Mouse (Mus musculus) midbrain, embryonic 12.5 days (tissue): ENCODE data around the gene Hoxb5. TPM values are rescaled to one million over a fixed set of nuclear protein-coding genes. Genes with fewer than 3 reads are reported as not detected.
A peak's percentile ranks its signal among the peaks of the same experiment; 100 is the strongest.

ENCODE experiments used
- ATAC-seq: fragments of 200-750 bp; cut with Nextera tagmentation; 2 replicates; pipeline ENCODE4 v1.8.0; 2017; ENCODE audit warnings: low read depth, moderate TSS enrichment, moderate library complexity; ENCODE audit not compliant: low FRiP score
- H3K27ac ChIP-seq: fragments of 300-500 bp; sonication (generic); replicated peaks from 2 replicates; pipeline ENCODE4 v1.5.1; 2016; ENCODE audit warnings: mild to moderate bottlenecking
- H3K27me3 ChIP-seq: fragments of 300-500 bp; sonication (generic); 2 replicates; pipeline ENCODE4 v1.6.1; 2016; ENCODE audit warnings: mild to moderate bottlenecking
- H3K36me3 ChIP-seq: fragments of 300-500 bp; sonication (generic); 2 replicates; pipeline ENCODE4 v1.6.1; 2016
- H3K4me1 ChIP-seq: fragments of 300-500 bp; sonication (generic); 2 replicates; pipeline ENCODE4 v1.6.1; 2016
- H3K4me2 ChIP-seq: fragments of 300-500 bp; sonication (generic); replicated peaks from 2 replicates; pipeline ENCODE4 v1.6.1; 2016; ENCODE audit warnings: mild to moderate bottlenecking, moderate library complexity
- H3K4me3 ChIP-seq: fragments of 300-500 bp; sonication (generic); 2 replicates; pipeline ENCODE4 v1.5.1; 2016; ENCODE audit warnings: mild to moderate bottlenecking
- H3K9ac ChIP-seq: fragments of 300-500 bp; sonication (generic); replicated peaks from 2 replicates; pipeline ENCODE4 v1.6.1; 2016; ENCODE audit warnings: mild to moderate bottlenecking, moderate library complexity
- H3K9me3 ChIP-seq: fragments of 300-500 bp; sonication (generic); 2 replicates; pipeline ENCODE4 v1.6.1; 2016; ENCODE audit warnings: mild to moderate bottlenecking
- WGBS: fragments of 180-500 bp; shearing (Covaris S2); methylation state at CpG from one replicate; pipeline ENCODE4 v1.1.7; 2016; 5-methylcytosine and 5-hydroxymethylcytosine counted together
- polyA plus RNA-seq: library from polyadenylated mRNA; unstranded; fragments of >200 nt; fragmentation: Nextera tagmentation; extraction: Ambion mirVana; gene quantifications from 2 replicates; pipeline ENCODE4 v1.2.1, GENCODE M21; 2016

Gene Hoxb5
- polyA plus RNA-seq, 1 experiment from 2014 or later = not detected

DNA sequence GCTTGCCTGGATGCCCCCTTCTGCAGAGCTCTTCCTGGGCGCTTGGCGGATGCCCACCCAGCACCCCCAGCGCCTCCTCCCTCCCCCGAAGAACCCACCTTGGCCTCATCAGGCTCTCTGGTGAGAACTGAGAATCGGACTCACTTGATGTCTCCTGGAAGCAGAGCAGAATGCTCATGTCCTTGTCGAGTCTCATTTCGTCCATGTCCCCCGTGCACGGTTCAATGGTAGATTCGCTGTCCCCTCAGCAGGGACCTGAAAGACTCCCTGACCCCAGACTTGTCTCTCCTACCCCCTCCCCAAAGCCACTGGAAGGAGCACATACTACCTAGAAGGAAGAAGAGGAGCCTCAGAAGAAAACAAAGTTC lies 2.1 kb upstream of the Hoxb5 start:
- H3K36me3 ChIP-seq = no peaks in the 10 kb centered on the region
- H3K9me3 ChIP-seq = no peaks in the 10 kb centered on the region
- H3K9ac ChIP-seq = no peak overlapping the region
- no peak overlapping the region for H3K27ac ChIP-seq
- WGBS = 2% methylated on average over 10 of the region's 10 CpGs
- no peak overlapping the region for H3K4me3 ChIP-seq
- peaks cover 12% of the 10 kb centered on the region; the same call in 1 of the 2 replicates for H3K4me1 ChIP-seq
- no peak for ATAC-seq
- no peak overlapping the region for H3K4me2 ChIP-seq
- H3K27me3 ChIP-seq = peaks cover 100% of the 10 kb centered on the region

DNA sequence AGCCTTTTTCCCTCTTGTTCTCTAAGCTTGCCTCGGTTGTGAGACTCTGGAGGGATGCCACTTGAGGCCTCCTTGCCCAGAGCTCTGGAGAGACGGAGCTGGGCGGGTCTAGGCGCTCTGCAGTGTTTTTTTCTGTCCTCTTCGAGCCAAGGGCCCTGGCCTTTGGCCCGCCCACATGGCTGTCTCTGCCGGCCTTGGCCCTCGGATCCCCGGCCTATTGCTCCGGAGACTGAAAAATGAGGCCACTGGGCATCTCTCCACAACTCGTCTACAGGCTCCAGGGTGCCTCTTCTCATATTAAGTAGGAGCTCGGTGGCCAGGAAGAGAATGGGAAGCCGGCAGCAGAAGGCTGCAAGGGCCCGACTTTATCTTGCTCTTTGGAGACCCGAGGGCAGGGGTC lies 1.3 kb upstream of the Hoxb5 start:
- H3K4me1 ChIP-seq = peaks cover 12% of the 10 kb centered on the region; the same call in 1 of the 2 replicates
- no peak overlapping the region for H3K4me2 ChIP-seq
- H3K4me3 ChIP-seq = no peak overlapping the region
- no peak for ATAC-seq
- no peak overlapping the region for H3K27ac ChIP-seq
- WGBS = 1% methylated on average over 15 of the region's 15 CpGs
- H3K9ac ChIP-seq = no peak overlapping the region
- H3K27me3 ChIP-seq = peaks cover 100% of the 10 kb centered on the region
- no peaks in the 10 kb centered on the region for H3K36me3 ChIP-seq
- H3K9me3 ChIP-seq = no peaks in the 10 kb centered on the region

DNA sequence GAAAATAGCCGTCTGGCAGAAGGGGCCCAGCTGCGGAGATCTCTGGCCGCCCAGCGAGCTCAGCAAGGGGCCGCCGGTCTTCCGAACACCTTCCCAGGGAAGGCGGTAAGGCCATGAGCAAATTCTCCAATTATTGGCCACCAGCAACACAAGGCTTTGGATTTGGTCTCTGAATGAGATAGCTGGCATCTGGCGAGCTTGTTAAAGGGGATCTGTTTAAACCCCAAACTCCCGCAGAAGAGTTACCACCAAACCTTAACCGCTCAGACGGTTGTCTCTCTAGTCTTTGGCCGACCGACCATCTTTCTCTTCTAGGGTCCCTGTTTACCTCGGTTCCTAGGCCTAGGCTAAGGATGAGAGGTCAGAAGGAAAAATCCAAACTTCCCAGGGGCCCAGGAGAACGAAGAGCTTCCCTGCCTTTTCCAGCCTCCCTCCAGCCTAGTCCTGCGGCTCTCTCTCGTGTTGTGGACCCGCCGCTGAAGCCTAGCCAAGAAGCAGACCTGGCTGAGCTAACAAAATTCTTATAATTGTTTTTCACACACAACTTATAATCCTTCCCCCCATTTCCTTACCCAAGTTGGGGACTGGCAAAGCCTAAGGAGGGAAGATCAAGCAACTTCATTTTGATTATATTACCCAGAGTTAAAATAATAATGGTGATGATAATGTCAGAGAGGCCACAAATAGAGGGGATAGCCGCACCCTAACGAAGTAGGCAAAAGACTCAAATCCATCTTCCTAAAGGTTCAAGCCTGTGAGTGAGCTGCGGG lies 570 bp upstream of the Hoxb5 start:
- Histone ChIP-seq H3K4me2 (0 out of 2 replicates have a peak overlapping the region, but pooled peaks have one; percentile 7), H3K36me3 (no peaks in the 10 kb centered on the region), H3K27ac (no peak overlapping the region), H3K4me3 (no peak overlapping the region), H3K9ac (no peak overlapping the region), H3K4me1 (peaks cover 12% of the 10 kb centered on the region; the same call in 1 of the 2 replicates), H3K9me3 (no peaks in the 10 kb centered on the region), H3K27me3 (peaks cover 100% of the 10 kb centered on the region)
- WGBS = 3% methylated on average over 23 of the region's 23 CpGs
- no peak for ATAC-seq

DNA sequence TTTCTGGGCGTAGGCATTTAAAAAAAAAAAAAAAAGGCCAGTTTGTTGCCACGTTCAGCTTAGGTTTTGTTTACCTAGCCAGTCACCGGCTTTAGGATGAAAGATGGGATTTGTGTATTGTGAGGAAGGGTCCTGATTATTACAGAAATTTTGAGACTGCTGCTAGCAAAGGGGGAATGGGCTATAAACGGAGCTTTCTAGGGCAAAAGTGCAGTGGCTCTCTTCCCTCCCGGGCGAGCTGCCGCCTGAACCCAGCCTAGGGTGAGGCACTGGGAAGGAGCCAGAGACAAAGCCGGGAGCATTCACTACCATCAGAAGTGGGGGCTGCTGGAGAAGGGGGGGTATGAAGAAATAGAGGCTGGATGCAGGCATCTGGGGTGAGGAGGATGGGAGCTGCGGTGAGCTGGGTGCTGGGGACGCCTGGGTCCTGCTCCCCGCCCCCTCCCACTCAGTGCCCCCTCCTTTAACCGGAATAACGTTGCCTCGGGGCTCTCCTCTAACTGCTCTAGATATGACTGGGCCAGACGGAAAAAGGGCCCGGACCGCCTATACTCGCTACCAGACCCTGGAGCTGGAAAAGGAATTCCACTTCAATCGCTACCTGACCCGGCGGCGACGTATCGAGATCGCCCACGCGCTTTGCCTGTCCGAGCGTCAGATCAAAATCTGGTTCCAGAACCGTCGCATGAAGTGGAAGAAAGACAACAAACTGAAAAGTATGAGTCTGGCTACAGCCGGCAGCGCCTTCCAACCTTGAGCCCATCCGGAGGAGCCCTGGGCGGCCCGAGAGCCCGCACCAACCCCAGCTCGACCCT lies 1.5 kb downstream of the Hoxb5 start:
- H3K4me3 ChIP-seq = no peak overlapping the region

DNA sequence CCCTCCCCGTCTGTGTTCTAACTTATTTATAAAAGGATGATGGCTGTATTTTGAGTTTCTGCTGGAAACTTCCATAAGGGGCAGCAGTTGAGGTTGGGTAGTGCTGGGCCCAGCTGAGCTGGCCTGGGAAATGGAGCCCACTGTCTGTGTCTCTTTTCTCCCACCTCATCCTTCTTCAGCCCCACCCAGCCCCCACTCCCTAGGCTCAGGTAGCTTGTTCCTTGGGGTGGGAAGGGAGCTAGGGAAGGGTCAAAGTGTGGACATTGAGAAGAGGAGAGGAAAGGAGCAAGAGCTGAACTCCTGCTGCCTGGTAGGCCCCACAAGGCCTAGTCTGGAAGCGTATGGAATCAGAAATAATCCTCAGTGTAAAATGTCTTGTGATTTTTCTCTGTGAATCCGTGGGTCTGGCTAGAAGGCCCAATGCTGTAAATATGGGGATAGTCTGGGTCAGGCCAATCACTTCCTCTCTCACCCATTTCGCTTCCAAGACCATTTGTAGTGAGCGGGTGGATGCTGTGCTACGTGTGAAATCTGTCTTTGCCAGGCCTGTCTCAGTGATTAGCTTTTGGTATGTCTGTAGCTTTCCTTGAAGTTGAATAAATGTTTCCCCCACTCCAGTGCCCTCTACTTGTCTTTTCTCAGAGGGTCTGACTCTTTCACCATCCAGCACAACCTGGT lies 2.5 kb downstream of the Hoxb5 start:
- peaks cover 100% of the 10 kb centered on the region for H3K27me3 ChIP-seq
- no peak for ATAC-seq
- no peak overlapping the region for H3K27ac ChIP-seq
- peaks cover 9% of the 10 kb centered on the region; the same call in 1 of the 2 replicates for H3K4me1 ChIP-seq
- no peaks in the 10 kb centered on the region for H3K36me3 ChIP-seq
- no peak overlapping the region for H3K4me2 ChIP-seq
- 10% methylated on average over 6 of the region's 6 CpGs for WGBS
- no peaks in the 10 kb centered on the region for H3K9me3 ChIP-seq
- no peak overlapping the region for H3K4me3 ChIP-seq
- H3K9ac ChIP-seq = no peak overlapping the region

More for the DNA sequence above, 1.5 kb downstream of the Hoxb5 start:
- H3K36me3 ChIP-seq = no peaks in the 10 kb centered on the region
- no peak overlapping the region for H3K27ac ChIP-seq
- WGBS = under 1% methylated on average over 38 of the region's 38 CpGs
- H3K9me3 ChIP-seq = no peaks in the 10 kb centered on the region
- ATAC-seq = no peak
- peaks cover 100% of the 10 kb centered on the region for H3K27me3 ChIP-seq
- no peak overlapping the region for H3K9ac ChIP-seq
- peaks cover 12% of the 10 kb centered on the region; the same call in 1 of the 2 replicates for H3K4me1 ChIP-seq
- no peak overlapping the region for H3K4me2 ChIP-seq

DNA sequence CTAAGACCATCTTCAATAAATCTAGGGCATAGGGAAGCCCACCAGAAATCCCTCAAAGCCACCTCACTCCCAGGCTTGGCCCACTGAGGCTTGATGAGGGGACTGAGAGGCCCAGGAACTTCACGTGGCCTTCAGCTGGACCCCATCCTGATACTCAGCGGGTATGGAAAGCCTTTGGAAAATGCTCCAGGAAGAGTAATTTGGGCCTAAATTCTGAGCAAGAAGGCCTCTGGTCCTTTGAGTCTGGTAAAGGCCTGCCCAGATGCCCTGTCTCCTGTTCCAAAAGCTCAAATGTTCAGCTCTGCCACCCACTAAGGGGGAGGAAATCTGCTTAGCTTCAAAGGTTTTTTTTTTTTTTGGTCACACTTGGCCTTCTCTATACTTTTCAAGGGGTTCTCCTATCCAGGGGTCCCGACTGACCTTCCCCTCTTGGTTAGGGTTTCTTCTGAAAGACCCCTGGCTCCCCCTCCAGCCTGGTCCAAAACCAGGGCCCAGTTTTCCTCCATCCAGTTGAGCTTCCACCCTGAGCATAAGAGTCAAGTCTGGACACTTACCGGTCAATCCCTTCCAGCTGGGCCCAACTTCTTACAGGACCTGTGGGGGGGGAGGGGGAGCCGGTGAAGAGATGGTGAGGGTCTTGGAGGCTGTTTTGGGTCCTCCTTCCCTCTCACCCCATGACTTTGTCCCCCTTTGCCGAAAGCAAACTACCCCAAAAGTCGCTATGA lies 3.2 kb downstream of the Hoxb5 start:
- Histone ChIP-seq H3K9me3 (no peaks in the 10 kb centered on the region), H3K9ac (no peak overlapping the region), H3K27me3 (peaks cover 100% of the 10 kb centered on the region), H3K4me3 (no peak overlapping the region), H3K4me2 (no peak overlapping the region), H3K36me3 (no peaks in the 10 kb centered on the region), H3K27ac (no peak overlapping the region), H3K4me1 (peaks cover 9% of the 10 kb centered on the region; the same call in 1 of the 2 replicates)
- ATAC-seq = no peak
- 3% methylated on average over 7 of the region's 7 CpGs for WGBS

DNA sequence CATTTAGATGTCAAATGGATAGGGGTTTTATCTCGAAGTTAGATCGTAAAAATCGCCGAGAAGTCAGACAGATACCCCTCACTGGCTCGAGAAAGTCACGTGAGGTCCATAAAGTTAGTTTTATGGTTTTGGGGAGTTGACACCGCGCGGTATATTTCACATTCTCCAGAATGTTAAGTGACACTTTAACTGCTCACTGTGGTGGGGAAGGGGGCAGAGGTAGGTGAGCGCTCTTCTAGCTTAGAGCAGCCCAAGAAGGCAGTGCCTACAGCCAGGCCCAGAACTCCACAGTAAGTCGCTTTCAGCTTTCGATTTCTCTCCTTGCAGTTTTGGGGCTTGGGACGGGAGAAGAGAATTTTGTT lies 3.8 kb downstream of the Hoxb5 start:
- Histone ChIP-seq H3K27me3 (peaks cover 100% of the 10 kb centered on the region), H3K36me3 (no peaks in the 10 kb centered on the region), H3K27ac (no peak overlapping the region), H3K9ac (no peak overlapping the region), H3K4me2 (no peak overlapping the region), H3K4me3 (no peak overlapping the region), H3K4me1 (peaks cover 9% of the 10 kb centered on the region; the same call in 1 of the 2 replicates), H3K9me3 (no peaks in the 10 kb centered on the region)
- 4% methylated on average over 13 of the region's 13 CpGs for WGBS
- no peak for ATAC-seq

DNA sequence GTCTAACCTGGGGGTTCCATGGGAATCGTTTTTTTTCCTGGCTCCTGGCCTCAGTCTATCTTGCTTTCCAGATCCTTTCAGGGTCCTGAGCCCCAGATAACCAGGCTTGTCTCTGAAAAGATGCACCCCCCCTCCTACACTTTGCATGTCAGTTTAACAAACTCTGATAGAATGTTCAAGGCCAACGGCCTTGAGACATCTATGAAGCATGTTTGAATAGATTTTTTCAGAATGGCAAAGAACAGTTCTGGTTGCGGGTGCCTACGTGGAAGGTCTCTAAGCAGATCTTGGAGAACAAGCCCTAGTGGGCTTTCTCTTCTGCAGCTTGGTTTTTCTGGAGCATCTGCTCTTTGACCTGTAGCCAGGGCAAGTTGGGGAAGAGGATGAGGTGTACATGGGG lies 5.6 kb downstream of the Hoxb5 start:
- no peak for ATAC-seq
- peaks cover 100% of the 10 kb centered on the region for H3K27me3 ChIP-seq
- H3K4me2 ChIP-seq = no peak overlapping the region
- no peak overlapping the region for H3K27ac ChIP-seq
- peaks cover 4% of the 10 kb centered on the region; the same call in 1 of the 2 replicates for H3K4me1 ChIP-seq
- no peaks in the 10 kb centered on the region for H3K9me3 ChIP-seq
- WGBS = 7% methylated on average over 4 of the region's 4 CpGs
- H3K36me3 ChIP-seq = no peaks in the 10 kb centered on the region
- H3K9ac ChIP-seq = no peak overlapping the region
- H3K4me3 ChIP-seq = no peak overlapping the region

DNA sequence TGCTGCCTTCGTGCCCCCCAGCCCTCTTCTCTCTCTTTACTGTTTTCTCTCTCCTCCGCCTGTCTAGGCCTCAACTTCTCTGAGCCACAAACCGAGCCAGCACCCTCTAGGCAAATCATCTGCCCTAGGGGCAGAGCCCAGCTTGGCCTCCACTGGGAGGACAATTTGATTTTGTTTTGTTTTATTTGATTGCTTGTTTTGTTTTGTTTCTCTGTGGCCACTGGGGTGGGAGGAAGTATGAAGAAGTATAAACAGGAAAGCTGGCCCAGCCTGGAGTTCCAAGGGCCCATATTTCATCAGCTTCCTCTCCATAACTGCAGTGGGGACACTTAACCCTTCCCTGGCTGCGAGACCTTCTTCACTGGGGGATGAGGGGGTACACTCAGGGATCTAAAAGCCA lies 6.2 kb downstream of the Hoxb5 start:
- no peak overlapping the region for H3K27ac ChIP-seq
- H3K4me3 ChIP-seq = no peak overlapping the region
- 12% methylated on average over 4 of the region's 4 CpGs for WGBS
- no peaks in the 10 kb centered on the region for H3K9me3 ChIP-seq
- no peak overlapping the region for H3K4me2 ChIP-seq
- peaks cover 3% of the 10 kb centered on the region; the same call in 1 of the 2 replicates for H3K4me1 ChIP-seq
- no peak for ATAC-seq
- no peak overlapping the region for H3K9ac ChIP-seq
- H3K36me3 ChIP-seq = no peaks in the 10 kb centered on the region
- H3K27me3 ChIP-seq = peaks cover 100% of the 10 kb centered on the region

DNA sequence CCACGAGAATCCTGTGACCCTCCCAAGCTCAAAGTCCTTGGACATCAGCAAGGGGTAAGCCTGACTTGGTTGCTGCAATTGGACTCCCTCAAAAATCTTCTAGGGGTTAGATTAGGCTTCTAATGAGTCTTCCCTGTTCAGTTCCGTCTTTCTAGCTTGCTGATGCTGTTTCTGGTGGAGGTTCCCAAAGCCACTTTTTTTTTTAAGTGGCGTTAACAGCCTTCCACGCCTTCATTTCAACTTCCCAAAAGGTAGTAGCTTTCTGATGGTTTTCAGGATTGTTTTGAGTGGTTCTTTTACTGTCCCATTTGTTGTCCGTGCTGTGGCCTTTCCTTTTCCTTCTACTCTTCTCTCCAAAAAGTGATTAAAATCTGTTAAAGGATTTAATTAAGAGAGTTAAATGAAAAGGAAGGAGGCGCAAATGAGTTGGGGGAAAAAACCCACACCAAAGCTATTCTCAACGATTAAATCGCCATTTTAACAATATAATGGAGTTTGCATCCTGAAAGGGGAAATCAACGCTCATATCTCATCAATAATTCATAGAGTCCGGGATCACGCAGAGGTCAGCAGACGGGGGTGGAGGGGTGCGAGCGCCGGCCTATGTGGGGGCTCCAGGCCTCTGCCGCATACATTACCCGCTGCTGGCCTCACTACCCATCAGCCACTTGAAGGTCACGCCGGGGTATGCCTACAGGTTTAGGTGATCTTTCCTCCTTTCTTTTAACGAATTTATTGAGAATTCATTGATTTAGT lies 7.2 kb downstream of the Hoxb5 start:
- 3% methylated on average over 20 of the region's 20 CpGs for WGBS
- peaks cover 100% of the 10 kb centered on the region for H3K27me3 ChIP-seq
- H3K9me3 ChIP-seq = no peaks in the 10 kb centered on the region
- H3K4me2 ChIP-seq = no peak overlapping the region
- no peaks in the 10 kb centered on the region for H3K36me3 ChIP-seq
- peaks cover 3% of the 10 kb centered on the region; the same call in 1 of the 2 replicates for H3K4me1 ChIP-seq
- no peak for ATAC-seq
- H3K4me3 ChIP-seq = no peak overlapping the region
- no peak overlapping the region for H3K9ac ChIP-seq
- H3K27ac ChIP-seq = no peak overlapping the region

DNA sequence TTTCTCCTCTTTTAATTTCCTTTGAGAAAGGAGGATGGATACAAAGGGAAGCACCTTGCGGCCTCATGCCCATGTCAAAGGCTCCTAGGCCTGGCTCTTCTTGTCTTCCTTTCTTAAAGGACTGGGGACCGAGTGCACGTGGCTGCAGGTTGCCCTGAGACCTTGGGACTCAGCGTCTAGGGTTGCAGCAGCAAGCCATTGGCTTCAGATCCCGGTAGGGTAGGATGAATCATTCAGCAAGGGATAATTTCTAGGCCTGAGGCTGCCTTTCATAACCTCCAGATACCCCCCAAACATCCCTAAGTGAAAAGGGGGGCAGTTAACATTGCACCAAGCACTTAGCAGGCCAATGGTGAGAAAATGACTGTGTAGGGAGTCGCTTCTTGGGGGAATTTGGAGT lies 8.0 kb downstream of the Hoxb5 start:
- peaks cover 100% of the 10 kb centered on the region for H3K27me3 ChIP-seq
- H3K9me3 ChIP-seq = no peaks in the 10 kb centered on the region
- no peak overlapping the region for H3K9ac ChIP-seq
- H3K4me2 ChIP-seq = no peak overlapping the region
- H3K36me3 ChIP-seq = no peaks in the 10 kb centered on the region
- no peak for ATAC-seq
- H3K4me1 ChIP-seq = peaks cover 3% of the 10 kb centered on the region; the same call in 1 of the 2 replicates
- H3K4me3 ChIP-seq = no peak overlapping the region
- 4% methylated on average over 6 of the region's 6 CpGs for WGBS
- H3K27ac ChIP-seq = no peak overlapping the region
